Mouse (Mus musculus) effector memory CD4-positive, alpha-beta T cell, adult 7 months (primary cell): ENCODE results near the gene Ifne. TPM values are rescaled to one million over a fixed set of nuclear protein-coding genes. Genes with fewer than 3 reads are reported as not detected.

Experiments used
- polyA plus RNA-seq: library from polyadenylated mRNA; unstranded; fragments of 100-300 nt; shearing (Covaris generic); gene quantifications from one replicate; pipeline ENCODE4 v1.2.1, GENCODE M21; 2017

The Ifne gene
- not detected for polyA plus RNA-seq

GRCm38 (mm10) chr4:88880101-88880500 is at the start of gene Ifne:
TSS of gene Ifne (minus strand) at chr4:88880201.

GRCm38 (mm10) chr4:88849698-88850097 is 30.3 kb downstream of the Ifne start, which contains the start of gene Ifna1:
TSS of gene Ifna1 (plus strand) at chr4:88850087.

GRCm38 (mm10) chr4:88841438-88841911 is 38.5 kb downstream of the Ifne start, which contains the start of gene Ifna4:
TSS of gene Ifna4 (plus strand) at chr4:88841861.

GRCm38 (mm10) chr4:88835225-88835624 is 44.8 kb downstream of the Ifne start, which contains the start of gene Ifna5:
TSS of gene Ifna5 (plus strand) at chr4:88835525.

Other genes with a start within 250 kb of the Ifne start
- gene C87499, start 245.8 kb downstream of the Ifne start, polyA plus RNA-seq: not detected
- not detected for gene Ifna13, start 235.7 kb downstream of the Ifne start, polyA plus RNA-seq
- gene Ifna16, start 203.3 kb downstream of the Ifne start, polyA plus RNA-seq: not detected
- gene Ifna2, start 196.3 kb downstream of the Ifne start, polyA plus RNA-seq: not detected
- gene Ifnab, start 188.8 kb downstream of the Ifne start, polyA plus RNA-seq: not detected
- 0.74 TPM for gene Gm26566, start 158.4 kb downstream of the Ifne start, polyA plus RNA-seq
- 15.4 TPM for gene Klhl9, start 157.7 kb downstream of the Ifne start, polyA plus RNA-seq
- gene Gm13271, start 125.3 kb downstream of the Ifne start, polyA plus RNA-seq: not detected
- gene Gm13283, start 120.1 kb downstream of the Ifne start, polyA plus RNA-seq: not detected
- not detected for gene Gm13290, start 106.4 kb downstream of the Ifne start, polyA plus RNA-seq
- gene Gm13289, start 103.3 kb downstream of the Ifne start, polyA plus RNA-seq: not detected
- gene Gm13272, start 100.4 kb downstream of the Ifne start, polyA plus RNA-seq: not detected
- 0.28 TPM for gene Ifnz, start 98.1 kb downstream of the Ifne start, polyA plus RNA-seq
- not detected for gene Gm13276, start 94.5 kb downstream of the Ifne start, polyA plus RNA-seq
- gene Gm13277, start 91.6 kb downstream of the Ifne start, polyA plus RNA-seq: not detected
- not detected for gene Gm13278, start 88.7 kb downstream of the Ifne start, polyA plus RNA-seq
- not detected for gene Gm13275, start 85.7 kb downstream of the Ifne start, polyA plus RNA-seq
- not detected for gene Gm13279, start 82.8 kb downstream of the Ifne start, polyA plus RNA-seq
- gene Gm13285, start 80.5 kb downstream of the Ifne start, polyA plus RNA-seq: 1.1 TPM
- gene Gm13287, start 76.9 kb downstream of the Ifne start, polyA plus RNA-seq: not detected
- gene Gm13288, start 74.7 kb downstream of the Ifne start, polyA plus RNA-seq: not detected
- not detected for gene Ifna7, start 64.0 kb downstream of the Ifne start, polyA plus RNA-seq
- not detected for gene Ifna11, start 60.2 kb downstream of the Ifne start, polyA plus RNA-seq
- not detected for gene Ifna6, start 52.8 kb downstream of the Ifne start, polyA plus RNA-seq
- not detected for gene Ifna5, start 44.7 kb downstream of the Ifne start, polyA plus RNA-seq
- gene Ifna4, start 38.3 kb downstream of the Ifne start, polyA plus RNA-seq: not detected
- gene Ifna1, start 30.1 kb downstream of the Ifne start, polyA plus RNA-seq: not detected